Mouse (Mus musculus) midbrain, embryonic 13.5 days (tissue): ENCODE results near the gene Vmn1r3. TPM values are rescaled to one million over a fixed set of nuclear protein-coding genes. Genes with fewer than 3 reads are reported as not detected.
"Not testable (repeated sequence)": the region's sequence is repeated elsewhere in the genome, so short reads cannot be mapped to it uniquely, and the experiment has no call there.

Experiments
- ATAC-seq: fragments of 200-750 bp; cut with Nextera tagmentation; 2 replicates; pipeline ENCODE4 v1.8.0; 2017; ENCODE audit warnings: mild to moderate bottlenecking, moderate TSS enrichment, moderate library complexity
- H3K27ac ChIP-seq: fragments of 300-500 bp; sonication (generic); 2 replicates; pipeline ENCODE4 v1.5.1; 2015; ENCODE audit warnings: inconsistent platforms, mild to moderate bottlenecking, moderate library complexity
- H3K27me3 ChIP-seq: fragments of 300-500 bp; sonication (generic); 2 replicates; pipeline ENCODE4 v1.6.1; 2015; ENCODE audit warnings: mild to moderate bottlenecking, inconsistent platforms
- H3K36me3 ChIP-seq: fragments of 300-500 bp; sonication (generic); 2 replicates; pipeline ENCODE4 v1.6.1; 2015; ENCODE audit warnings: mild to moderate bottlenecking, inconsistent platforms
- H3K4me1 ChIP-seq: fragments of 300-500 bp; sonication (generic); replicated peaks from 2 replicates; pipeline ENCODE4 v1.6.1; 2015; ENCODE audit warnings: inconsistent platforms
- H3K4me2 ChIP-seq: fragments of 300-500 bp; sonication (generic); replicated peaks from 2 replicates; pipeline ENCODE4 v1.6.1; 2015; ENCODE audit warnings: moderate library complexity, mild to moderate bottlenecking, inconsistent platforms
- H3K4me3 ChIP-seq: fragments of 300-500 bp; sonication (generic); replicated peaks from 2 replicates; pipeline ENCODE4 v1.5.1; 2015; ENCODE audit warnings: mild to moderate bottlenecking, inconsistent platforms
- H3K9ac ChIP-seq: fragments of 300-500 bp; sonication (generic); replicated peaks from 2 replicates; pipeline ENCODE4 v1.6.1; 2015; ENCODE audit warnings: mild to moderate bottlenecking, inconsistent platforms
- H3K9me3 ChIP-seq: fragments of 300-500 bp; sonication (generic); 2 replicates; pipeline ENCODE4 v1.6.1; 2016; ENCODE audit warnings: mild to moderate bottlenecking, inconsistent platforms
- WGBS: fragments of 180-500 bp; shearing (Covaris S2); methylation state at CpG from one replicate; pipeline ENCODE4 v1.1.7; 2015; 5-methylcytosine and 5-hydroxymethylcytosine counted together
- polyA plus RNA-seq: library from polyadenylated mRNA; unstranded; fragments of >200 nt; fragmentation: Nextera tagmentation; extraction: Ambion mirVana; gene quantifications from 2 replicates; pipeline ENCODE4 v1.2.1, GENCODE M21; 2015

The Vmn1r3 gene
- polyA plus RNA-seq = not detected in 2 replicates

DNA sequence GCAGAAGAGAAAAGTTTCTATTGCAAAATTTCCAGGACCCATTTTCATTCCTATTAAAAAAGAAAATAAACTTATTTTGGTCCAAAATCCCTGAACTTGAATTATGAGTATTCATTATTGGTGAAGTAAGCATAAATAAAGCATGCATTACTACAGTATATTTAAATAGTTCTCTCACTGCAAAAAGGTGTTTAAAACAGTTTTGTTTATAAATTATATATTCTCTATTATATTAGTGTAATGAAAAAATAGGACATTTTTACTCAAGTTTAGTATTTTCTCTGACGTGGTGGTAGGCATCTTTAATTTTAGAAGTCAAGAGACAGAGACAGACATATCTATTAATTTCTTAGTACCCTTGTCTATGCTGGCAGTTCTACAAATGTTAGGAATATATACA, at the start of gene Vmn1r3:
Gene Vmn1r3, minus strand, starts transcription at position 101 of the 400 bp plus-strand sequence.
- H3K9ac ChIP-seq, H3K27me3 ChIP-seq, ATAC-seq, H3K4me2 ChIP-seq, H3K27ac ChIP-seq, H3K36me3 ChIP-seq, H3K4me3 ChIP-seq, H3K4me1 ChIP-seq: not testable (repeated sequence)
- WGBS = 87% methylated on average over 1 of the region's 1 CpGs
- peaks cover 13% of the 10 kb centered on the region for H3K9me3 ChIP-seq

DNA sequence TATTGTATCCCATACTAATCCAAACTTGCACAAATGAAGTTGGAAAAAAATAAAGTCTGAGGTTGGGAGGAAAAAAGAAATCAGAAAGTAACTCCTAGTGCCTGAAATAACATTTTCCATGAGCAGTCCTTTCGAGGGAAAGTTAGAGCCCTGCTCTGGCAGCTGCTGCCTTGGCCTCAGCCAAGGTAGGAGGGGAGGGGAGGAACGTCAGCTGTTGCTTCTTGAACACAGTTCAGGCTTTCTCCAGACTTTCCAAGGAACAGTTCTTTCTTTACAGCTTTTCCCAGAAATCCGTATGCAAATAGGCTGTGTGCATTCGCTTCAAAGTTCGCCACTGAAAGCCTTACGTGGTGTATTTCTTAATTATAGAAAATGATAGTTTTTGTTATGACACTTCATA, 46.9 kb upstream of the Vmn1r3 start:
- Histone ChIP-seq H3K36me3 (no peaks in the 10 kb centered on the region), H3K4me3 (no peak overlapping the region), H3K4me2 (no peak overlapping the region), H3K27ac (no peak overlapping the region), H3K27me3 (0 out of 2 replicates have a peak, but pooled peaks cover 2% of the 10 kb centered on the region), H3K9me3 (peaks cover 8% of the 10 kb centered on the region; the same call in 1 of the 2 replicates), H3K4me1 (no peaks in the 10 kb centered on the region), H3K9ac (no peak overlapping the region)
- 71% methylated on average over 6 of the region's 6 CpGs for WGBS
- ATAC-seq = no peak

GRCm38 (mm10) chr4:3230908-3231684, 45.9 kb upstream of the Vmn1r3 start:
- H3K9ac ChIP-seq = no peak overlapping the region
- peaks cover 14% of the 10 kb centered on the region for H3K9me3 ChIP-seq
- no peaks in the 10 kb centered on the region for H3K4me1 ChIP-seq
- H3K36me3 ChIP-seq = no peaks in the 10 kb centered on the region
- 5% methylated on average over 47 of the region's 48 CpGs for WGBS
- peak overlapping the region; percentile 55 for H3K4me2 ChIP-seq
- no peak overlapping the region for H3K27ac ChIP-seq
- peak overlapping the region; percentile 30 for H3K4me3 ChIP-seq
- ATAC-seq = no peak
- 0 out of 2 replicates have a peak, but pooled peaks cover 2% of the 10 kb centered on the region for H3K27me3 ChIP-seq

GRCm38 (mm10) chr4:3229532-3229931, 44.4 kb upstream of the Vmn1r3 start:
- H3K9me3 ChIP-seq = peaks cover 26% of the 10 kb centered on the region
- H3K36me3 ChIP-seq = no peaks in the 10 kb centered on the region
- H3K27ac ChIP-seq = no peak overlapping the region
- peak; percentile 58; the same call in 1 of the 2 replicates for ATAC-seq
- 0 out of 2 replicates have a peak, but pooled peaks cover 2% of the 10 kb centered on the region for H3K27me3 ChIP-seq
- no peak overlapping the region for H3K9ac ChIP-seq
- H3K4me3 ChIP-seq = no peak overlapping the region
- no peaks in the 10 kb centered on the region for H3K4me1 ChIP-seq
- H3K4me2 ChIP-seq = no peak overlapping the region
- 74% methylated on average over 4 of the region's 4 CpGs for WGBS

GRCm38 (mm10) chr4:3228476-3228875, 43.3 kb upstream of the Vmn1r3 start:
- Histone ChIP-seq H3K27ac (no peak overlapping the region), H3K4me3 (no peak overlapping the region), H3K36me3 (no peaks in the 10 kb centered on the region), H3K9me3 (peaks cover 26% of the 10 kb centered on the region), H3K4me1 (no peaks in the 10 kb centered on the region), H3K4me2 (no peak overlapping the region), H3K9ac (no peak overlapping the region), H3K27me3 (0 out of 2 replicates have a peak, but pooled peaks cover 2% of the 10 kb centered on the region)
- WGBS = 65% methylated on average over 4 of the region's 4 CpGs
- peak; percentile 41 for ATAC-seq

- Histone ChIP-seq H3K4me1 (no peaks in the 10 kb centered on the region), H3K4me3 (no peak overlapping the region), H3K9ac (no peak overlapping the region), H3K36me3 (no peaks in the 10 kb centered on the region), H3K9me3 (peaks cover 26% of the 10 kb centered on the region), H3K27me3 (0 out of 2 replicates have a peak, but pooled peaks cover 2% of the 10 kb centered on the region), H3K27ac (no peak overlapping the region), H3K4me2 (no peak overlapping the region)
- ATAC-seq = no peak
- WGBS = 66% methylated on average over 5 of the region's 5 CpGs
Measured at GRCm38 (mm10) chr4:3227751-3228150, 42.6 kb upstream of the Vmn1r3 start.

DNA sequence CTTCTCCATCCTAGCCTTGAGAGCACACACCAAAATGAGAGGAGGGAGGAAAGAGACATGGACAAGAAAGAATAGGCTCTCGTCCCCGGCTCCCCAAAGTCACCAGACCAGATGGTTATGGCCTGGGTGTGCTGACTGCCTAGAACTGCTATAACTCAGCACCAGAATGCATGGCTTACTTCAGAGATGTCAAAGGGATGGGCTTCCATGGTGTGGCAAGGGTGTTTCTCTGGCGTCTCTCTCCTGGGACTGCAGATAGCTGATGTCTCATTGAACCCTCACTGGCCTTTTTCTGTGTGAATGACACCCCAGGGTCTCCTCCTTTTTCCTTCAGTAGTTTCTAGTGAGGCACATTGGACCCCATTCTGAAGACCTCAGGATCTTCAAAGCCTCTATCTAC, 41.3 kb upstream of the Vmn1r3 start:
- Histone ChIP-seq H3K4me1 (no peaks in the 10 kb centered on the region), H3K9me3 (peaks cover 26% of the 10 kb centered on the region), H3K27me3 (0 out of 2 replicates have a peak, but pooled peaks cover 2% of the 10 kb centered on the region), H3K4me2 (no peak overlapping the region), H3K4me3 (no peak overlapping the region), H3K27ac (no peak overlapping the region), H3K36me3 (no peaks in the 10 kb centered on the region), H3K9ac (no peak overlapping the region)
- 71% methylated on average over 3 of the region's 3 CpGs for WGBS
- no peak for ATAC-seq

- H3K9me3 ChIP-seq = peaks cover 26% of the 10 kb centered on the region
- H3K4me1 ChIP-seq, H3K4me3 ChIP-seq, H3K4me2 ChIP-seq, H3K36me3 ChIP-seq, H3K27me3 ChIP-seq, H3K27ac ChIP-seq, H3K9ac ChIP-seq: not testable (repeated sequence)
- 62% methylated on average over 3 of the region's 3 CpGs for WGBS
- ATAC-seq = peak; percentile 43; the same call in 1 of the 2 replicates
Measured at GRCm38 (mm10) chr4:3225416-3225815, 40.3 kb upstream of the Vmn1r3 start.

- not testable (repeated sequence) for H3K27ac ChIP-seq, ATAC-seq, H3K4me1 ChIP-seq, H3K36me3 ChIP-seq, H3K4me2 ChIP-seq, H3K9ac ChIP-seq, H3K27me3 ChIP-seq, H3K4me3 ChIP-seq
- 50% methylated on average over 3 of the region's 3 CpGs for WGBS
- peaks cover 23% of the 10 kb centered on the region for H3K9me3 ChIP-seq
Measured at GRCm38 (mm10) chr4:3224848-3225247, 39.7 kb upstream of the Vmn1r3 start.

GRCm38 (mm10) chr4:3223483-3224209, 38.5 kb upstream of the Vmn1r3 start:
- H3K36me3 ChIP-seq, H3K4me1 ChIP-seq, H3K4me2 ChIP-seq, H3K27me3 ChIP-seq, H3K4me3 ChIP-seq, H3K27ac ChIP-seq, ATAC-seq, H3K9ac ChIP-seq: not testable (repeated sequence)
- 76% methylated on average over 6 of the region's 9 CpGs for WGBS
- H3K9me3 ChIP-seq = peaks cover 18% of the 10 kb centered on the region

- H3K9ac ChIP-seq, ATAC-seq, H3K4me1 ChIP-seq, H3K4me3 ChIP-seq, H3K4me2 ChIP-seq, H3K27ac ChIP-seq, H3K27me3 ChIP-seq, H3K36me3 ChIP-seq, H3K9me3 ChIP-seq: not testable (repeated sequence)
- 71% methylated on average over 2 of the region's 2 CpGs for WGBS
Measured at GRCm38 (mm10) chr4:3216382-3216781, 31.2 kb upstream of the Vmn1r3 start.

- not testable (repeated sequence) for H3K36me3 ChIP-seq, H3K27ac ChIP-seq, H3K4me1 ChIP-seq, H3K9me3 ChIP-seq, H3K4me2 ChIP-seq, H3K9ac ChIP-seq, H3K27me3 ChIP-seq, ATAC-seq, H3K4me3 ChIP-seq
- WGBS = 87% methylated on average over 3 of the region's 4 CpGs
Measured at GRCm38 (mm10) chr4:3213349-3213748, 28.2 kb upstream of the Vmn1r3 start.
